Mouse (Mus musculus) embryonic facial prominence, embryonic 15.5 days (tissue): ENCODE data around the gene Anpep. TPM values are rescaled to one million over a fixed set of nuclear protein-coding genes. Genes with fewer than 3 reads are reported as not detected.

Experiments used
- ATAC-seq: fragments of 200-750 bp; cut with Nextera tagmentation; 2 replicates; pipeline ENCODE4 v1.8.0; 2017; ENCODE audit warnings: low read depth, moderate TSS enrichment; ENCODE audit not compliant: insufficient number of reproducible peaks, low FRiP score, low TSS enrichment
- H3K27ac ChIP-seq: fragments of 300-500 bp; sonication (generic); replicated peaks from 2 replicates; pipeline ENCODE4 v1.5.1; 2015; ENCODE audit warnings: mild to moderate bottlenecking, inconsistent platforms
- H3K27me3 ChIP-seq: fragments of 300-500 bp; sonication (generic); 2 replicates; pipeline ENCODE4 v1.6.1; 2015; ENCODE audit warnings: inconsistent platforms
- H3K36me3 ChIP-seq: fragments of 300-500 bp; sonication (generic); 2 replicates; pipeline ENCODE4 v1.6.1; 2015; ENCODE audit warnings: mild to moderate bottlenecking, inconsistent platforms
- H3K4me1 ChIP-seq: fragments of 300-500 bp; sonication (generic); 2 replicates; pipeline ENCODE4 v1.6.1; 2015; ENCODE audit warnings: inconsistent platforms
- H3K4me2 ChIP-seq: fragments of 300-500 bp; sonication (generic); replicated peaks from 2 replicates; pipeline ENCODE4 v1.6.1; 2015; ENCODE audit warnings: mild to moderate bottlenecking, inconsistent platforms
- H3K4me3 ChIP-seq: fragments of 300-500 bp; sonication (generic); replicated peaks from 2 replicates; pipeline ENCODE4 v1.5.1; 2015; ENCODE audit warnings: mild to moderate bottlenecking, inconsistent platforms
- H3K9ac ChIP-seq: fragments of 300-500 bp; sonication (generic); 2 replicates; pipeline ENCODE4 v1.6.1; 2015; ENCODE audit warnings: inconsistent platforms
- H3K9me3 ChIP-seq: fragments of 300-500 bp; sonication (generic); replicated peaks from 2 replicates; pipeline ENCODE4 v1.6.1; 2016; ENCODE audit warnings: inconsistent platforms
- WGBS: fragments of 180-500 bp; shearing (Covaris S2); methylation state at CpG from one replicate; pipeline ENCODE4 v1.1.7; 2015; 5-methylcytosine and 5-hydroxymethylcytosine counted together
- polyA plus RNA-seq: library from polyadenylated mRNA; unstranded; fragments of >200 nt; fragmentation: Nextera tagmentation; extraction: Ambion mirVana; gene quantifications from 2 replicates; pipeline ENCODE4 v1.2.1, GENCODE M21; 2015

Anpep gene
- polyA plus RNA-seq, 1 experiment from 2014 or later, result 31.1 TPM

- Histone ChIP-seq H3K27me3 (no peaks in the 10 kb centered on the region), H3K9me3 (no peaks in the 10 kb centered on the region), H3K4me1 (peaks cover 16% of the 10 kb centered on the region), H3K4me3 (no peak overlapping the region), H3K9ac (no peak overlapping the region), H3K36me3 (peaks cover 27% of the 10 kb centered on the region), H3K4me2 (no peak overlapping the region), H3K27ac (no peak overlapping the region)
- no peak for ATAC-seq
- 81% methylated on average over 7 of the region's 7 CpGs for WGBS
These were observed 22.9 kb upstream of the Anpep start for GRCm38 (mm10) chr7:79883613-79884334.

GRCm38 (mm10) chr7:79881901-79882300 lies 21.0 kb upstream of the Anpep start:
- Histone ChIP-seq H3K9me3 (no peaks in the 10 kb centered on the region), H3K27ac (peak overlapping the region; percentile 77; the same call in 1 of the 2 replicates), H3K4me2 (no peak overlapping the region), H3K4me1 (peaks cover 16% of the 10 kb centered on the region), H3K4me3 (no peak overlapping the region), H3K27me3 (no peaks in the 10 kb centered on the region), H3K36me3 (peaks cover 24% of the 10 kb centered on the region), H3K9ac (no peak overlapping the region)
- no peak for ATAC-seq
- WGBS, result 86% methylated on average over 6 of the region's 6 CpGs

GRCm38 (mm10) chr7:79880998-79881397 lies 20.1 kb upstream of the Anpep start:
- 16% methylated on average over 3 of the region's 3 CpGs for WGBS
- Histone ChIP-seq H3K27ac (peak overlapping the region; percentile 77), H3K9me3 (no peaks in the 10 kb centered on the region), H3K27me3 (no peaks in the 10 kb centered on the region), H3K4me1 (peaks cover 16% of the 10 kb centered on the region), H3K9ac (no peak overlapping the region), H3K36me3 (peaks cover 24% of the 10 kb centered on the region), H3K4me3 (no peak overlapping the region), H3K4me2 (no peak overlapping the region)
- ATAC-seq, result peak; percentile 79

- Histone ChIP-seq H3K4me1 (peaks cover 16% of the 10 kb centered on the region), H3K9me3 (no peaks in the 10 kb centered on the region), H3K36me3 (peaks cover 24% of the 10 kb centered on the region), H3K4me3 (no peak overlapping the region), H3K4me2 (no peak overlapping the region), H3K27ac (0 out of 2 replicates have a peak overlapping the region, but pooled peaks have one; percentile 77), H3K27me3 (no peaks in the 10 kb centered on the region), H3K9ac (no peak overlapping the region)
- 79% methylated on average over 6 of the region's 6 CpGs for WGBS
- ATAC-seq, result no peak
These were observed 19.2 kb upstream of the Anpep start for GRCm38 (mm10) chr7:79880033-79880432.

GRCm38 (mm10) chr7:79878455-79879025 lies 17.7 kb upstream of the Anpep start:
- 71% methylated on average over 2 of the region's 2 CpGs for WGBS
- ATAC-seq, result no peak
- no peaks in the 10 kb centered on the region for H3K9me3 ChIP-seq
- no peak overlapping the region for H3K4me2 ChIP-seq
- H3K27me3 ChIP-seq, result no peaks in the 10 kb centered on the region
- peaks cover 16% of the 10 kb centered on the region for H3K4me1 ChIP-seq
- H3K27ac ChIP-seq, result no peak overlapping the region
- peaks cover 24% of the 10 kb centered on the region for H3K36me3 ChIP-seq
- no peak overlapping the region for H3K4me3 ChIP-seq
- H3K9ac ChIP-seq, result no peak overlapping the region

- Histone ChIP-seq H3K27ac (no peak overlapping the region), H3K9me3 (no peaks in the 10 kb centered on the region), H3K4me2 (no peak overlapping the region), H3K27me3 (no peaks in the 10 kb centered on the region), H3K4me3 (no peak overlapping the region), H3K4me1 (peaks cover 5% of the 10 kb centered on the region; the same call in 1 of the 2 replicates), H3K36me3 (no peaks in the 10 kb centered on the region), H3K9ac (no peak overlapping the region)
- no peak for ATAC-seq
- 74% methylated on average over 6 of the region's 6 CpGs for WGBS
These were observed 12.5 kb upstream of the Anpep start for GRCm38 (mm10) chr7:79873407-79873806.

- Histone ChIP-seq H3K9me3 (no peaks in the 10 kb centered on the region), H3K9ac (no peak overlapping the region), H3K36me3 (no peaks in the 10 kb centered on the region), H3K27me3 (no peaks in the 10 kb centered on the region), H3K4me1 (peaks cover 15% of the 10 kb centered on the region; the same call in 1 of the 2 replicates), H3K4me3 (no peak overlapping the region), H3K27ac (no peak overlapping the region), H3K4me2 (no peak overlapping the region)
- ATAC-seq, result no peak
- 77% methylated on average over 6 of the region's 6 CpGs for WGBS
These were observed 11.0 kb upstream of the Anpep start for GRCm38 (mm10) chr7:79871797-79872345.

- Histone ChIP-seq H3K9me3 (no peaks in the 10 kb centered on the region), H3K27me3 (no peaks in the 10 kb centered on the region), H3K36me3 (no peaks in the 10 kb centered on the region), H3K4me2 (no peak overlapping the region), H3K4me1 (peaks cover 15% of the 10 kb centered on the region; the same call in 1 of the 2 replicates), H3K9ac (no peak overlapping the region), H3K27ac (no peak overlapping the region), H3K4me3 (no peak overlapping the region)
- ATAC-seq, result no peak
- WGBS, result 46% methylated on average over 6 of the region's 6 CpGs
These were observed 8.3 kb upstream of the Anpep start for GRCm38 (mm10) chr7:79869072-79869719.

- no peak overlapping the region for H3K4me3 ChIP-seq
- H3K27me3 ChIP-seq, result no peaks in the 10 kb centered on the region
- ATAC-seq, result 0 out of 2 replicates have a peak, but pooled peaks have one; percentile 20
- H3K9ac ChIP-seq, result no peak overlapping the region
- peak overlapping the region; percentile 73; the same call in 1 of the 2 replicates for H3K27ac ChIP-seq
- H3K9me3 ChIP-seq, result no peaks in the 10 kb centered on the region
- H3K4me2 ChIP-seq, result no peak overlapping the region
- H3K4me1 ChIP-seq, result peaks cover 15% of the 10 kb centered on the region; the same call in 1 of the 2 replicates
- H3K36me3 ChIP-seq, result no peaks in the 10 kb centered on the region
- WGBS, result 68% methylated on average over 7 of the region's 7 CpGs
These were observed 7.6 kb upstream of the Anpep start for GRCm38 (mm10) chr7:79868475-79868874.

- Histone ChIP-seq H3K27ac (peak overlapping the region; percentile 73; the same call in 1 of the 2 replicates), H3K27me3 (no peaks in the 10 kb centered on the region), H3K36me3 (no peaks in the 10 kb centered on the region), H3K4me2 (no peak overlapping the region), H3K9me3 (no peaks in the 10 kb centered on the region), H3K4me3 (no peak overlapping the region), H3K4me1 (peaks cover 15% of the 10 kb centered on the region; the same call in 1 of the 2 replicates), H3K9ac (no peak overlapping the region)
- ATAC-seq, result peak; percentile 47; the same call in 1 of the 2 replicates
- 59% methylated on average over 13 of the region's 13 CpGs for WGBS
These were observed 7.0 kb upstream of the Anpep start for GRCm38 (mm10) chr7:79867861-79868260.
